In genomic region chr2:127791919-127792603, GRCm38 (mm10) we compare ENCODE assay signal across 8 mouse cellular contexts. TPM values are rescaled to one million over a fixed set of nuclear protein-coding genes. Genes with fewer than 3 reads are reported as not detected.
DNase-seq lines count a peak whose midpoint lies in the region; ATAC-seq and TF ChIP-seq lines count a peak whose summit lies in the region.

Gene Mtln (minus strand): TSS chr2:127792488.

- TF ChIP-seq POLR2A in MEL (IDR thresholded peaks at IDR 0.05; ENCODE audit: control insufficient read depth in 1 of 2, insufficient read depth in 1 of 2, low read depth in 1 of 2, low read length in 2 of 2, poor library complexity in 1 of 2): peak; percentile 77 to 95
- TF ChIP-seq POLR2A in cerebellum, adult 2 months (IDR thresholded peaks at IDR 0.05; ENCODE audit: borderline replicate concordance, insufficient read depth, low read length): peak; percentile 90; the same call in 1 of the 2 replicates

- H3K36me3 ChIP-seq in MEL (ENCODE audit: control insufficient read depth in 1 of 2, insufficient read depth in 2 of 2, low read length in 2 of 2): peaks cover 0 to 15% of the 10 kb centered on the region in 2 experiments; a peak in 2 of 4 replicates
- H3K36me3 ChIP-seq in forebrain, postnatal 0 days (ENCODE audit: insufficient read depth): no peaks in the 10 kb centered on the region
- H3K36me3 ChIP-seq in lung, embryonic 15.5 days: no peaks in the 10 kb centered on the region

- no peaks in the 10 kb centered on the region for H3K27me3 ChIP-seq in MEL (ENCODE audit: control insufficient read depth in 1 of 2, insufficient read depth in 2 of 2, low read length in 2 of 2)
- no peaks in the 10 kb centered on the region for H3K27me3 ChIP-seq in cerebellum, adult 2 months (ENCODE audit: control insufficient read depth, insufficient read depth, low read length)
- no peaks in the 10 kb centered on the region for H3K27me3 ChIP-seq in forebrain, postnatal 0 days (ENCODE audit: insufficient read depth, low read length)
- H3K27me3 ChIP-seq in lung, embryonic 15.5 days: no peaks in the 10 kb centered on the region

- peak within 1 kb of the TSS; percentile 78 for H3K9ac ChIP-seq in MEL (ENCODE audit: control insufficient read depth, low read depth, low read length, poor library complexity, severe bottlenecking)
- peak within 1 kb of the TSS; percentile 57 for H3K9ac ChIP-seq in forebrain, postnatal 0 days
- peak within 1 kb of the TSS; percentile 62 for H3K9ac ChIP-seq in lung, embryonic 15.5 days

- WGBS in cerebellum, adult 2 months: under 1% methylated on average over 37 of the region's 37 CpGs
- 3% methylated on average over 37 of the region's 37 CpGs for WGBS in forebrain, postnatal 0 days
- WGBS in lung, embryonic 15.5 days: under 1% methylated on average over 37 of the region's 37 CpGs

- no peaks in the 10 kb centered on the region for H3K9me3 ChIP-seq in MEL (replicated peaks; ENCODE audit: insufficient read depth, low read length)
- H3K9me3 ChIP-seq in forebrain, postnatal 0 days (ENCODE audit: low read length): no peaks in the 10 kb centered on the region
- no peaks in the 10 kb centered on the region for H3K9me3 ChIP-seq in lung, embryonic 15.5 days

- peaks cover 3 to 15% of the 10 kb centered on the region in 2 experiments for H3K4me1 ChIP-seq in MEL (ENCODE audit: control insufficient read depth in 1 of 2, insufficient read depth in 2 of 2, low read length in 2 of 2)
- H3K4me1 ChIP-seq in cerebellum, adult 2 months (ENCODE audit: control insufficient read depth, insufficient read depth, low read length): no peaks in the 10 kb centered on the region; the same call in 1 of the 2 replicates
- peaks cover 11% of the 10 kb centered on the region; the same call in 1 of the 2 replicates for H3K4me1 ChIP-seq in forebrain, postnatal 0 days (ENCODE audit: insufficient read depth)
- H3K4me1 ChIP-seq in lung, embryonic 15.5 days: peaks cover 20% of the 10 kb centered on the region

- H3K4me3 ChIP-seq in MEL (ENCODE audit: control insufficient read depth in 1 of 2, insufficient read depth in 1 of 2, low read depth in 2 of 2, low read length in 2 of 2): peak within 1 kb of the TSS; percentile 72 to 76
- H3K4me3 ChIP-seq in cerebellum, adult 2 months (replicated peaks; ENCODE audit: insufficient read depth, low read depth, low read length): peak within 1 kb of the TSS; percentile 84
- H3K4me3 ChIP-seq in forebrain, postnatal 0 days (ENCODE audit: low read depth, low read length): peak within 1 kb of the TSS; percentile 49
- peak within 1 kb of the TSS; percentile 76 for H3K4me3 ChIP-seq in lung, embryonic 15.5 days

- no peak for TF ChIP-seq CTCF in MEL (IDR thresholded peaks at IDR 0.05 in 2 of 3, conservative IDR thresholded peaks at IDR 0.05 in 1 of 3; ENCODE audit: control insufficient read depth in 1 of 3, insufficient read depth in 1 of 3, low read depth in 2 of 3, low read length in 3 of 3, poor library complexity in 1 of 3, severe bottlenecking in 1 of 3)
- TF ChIP-seq CTCF in cerebellum, adult 2 months (IDR thresholded peaks at IDR 0.05; ENCODE audit: borderline replicate concordance, insufficient read depth, low read depth, low read length): no peak
- TF ChIP-seq CTCF in forebrain, postnatal 0 days (IDR thresholded peaks at IDR 0.05; ENCODE audit: low read depth): no peak

- no peak for TF ChIP-seq RAD21 in MEL (IDR thresholded peaks at IDR 0.05; ENCODE audit: low read depth, low read length)

- peak; percentile 97 for ATAC-seq in forebrain, postnatal 0 days
- peak; percentile 96 for ATAC-seq in lung, embryonic 15.5 days (ENCODE audit: borderline replicate concordance, extremely low read depth, low FRiP score, low TSS enrichment)

- 0 out of 4 replicates have a peak, but pooled peaks of 1 of the 2 experiments have one; percentile 16 for TF ChIP-seq EP300 in MEL (IDR thresholded peaks at IDR 0.05; ENCODE audit: low read depth in 1 of 2, low read length in 2 of 2)

- peak within 1 kb of the TSS; percentile 86 for H3K27ac ChIP-seq in MEL (ENCODE audit: control insufficient read depth, low read depth, low read length)
- 0 out of 2 replicates have a peak within 1 kb of the TSS, but pooled peaks have one; percentile 8 for H3K27ac ChIP-seq in cerebellum, adult 2 months (ENCODE audit: insufficient read depth, low read length)
- H3K27ac ChIP-seq in forebrain, postnatal 0 days (ENCODE audit: low read depth, low read length): peak within 1 kb of the TSS; percentile 68
- H3K27ac ChIP-seq in lung, embryonic 15.5 days: peak within 1 kb of the TSS; percentile 89

- H3K79me2 ChIP-seq in MEL (ENCODE audit: control insufficient read depth, insufficient read depth, low read length, poor library complexity): peaks cover 18% of the 10 kb centered on the region

- H3K4me2 ChIP-seq in forebrain, postnatal 0 days (ENCODE audit: low read depth): peak within 1 kb of the TSS; percentile 64
- H3K4me2 ChIP-seq in lung, embryonic 15.5 days: peak within 1 kb of the TSS; percentile 55

- DNase-seq in MEL (ENCODE audit: low read depth, low spot score): peak; percentile 94
- peak; percentile 92 to 93 for DNase-seq in cerebellum, adult 2 months
- DNase-seq in forebrain, postnatal 0 days: peak; percentile 93
- DNase-seq in heart, postnatal 4 days: peak; percentile 86
- peak; percentile 86 to 89 for DNase-seq in layer of hippocampus, adult 8-10 months (ENCODE audit: low spot score in 2 of 2)
- peak; percentile 84 for DNase-seq in ovary, adult 18-20 months (ENCODE audit: low spot score)
- DNase-seq in thymus, postnatal 0 days (ENCODE audit: low spot score): peak; percentile 89

TF ChIP-seq in MEL, 35 proteins besides CTCF, POLR2A, EP300 and RAD21:
- TF ChIP-seq USF2 (IDR thresholded peaks at IDR 0.05; ENCODE audit: borderline replicate concordance in 1 of 2, insufficient read depth in 1 of 2, low read depth in 1 of 2, low read length in 2 of 2) (no peak), MYC (IDR thresholded peaks at IDR 0.05; ENCODE audit: low read depth, low read length) (peak; percentile 88), NELFE (IDR thresholded peaks at IDR 0.05; ENCODE audit: low read depth, low read length) (peak; percentile 90), MXI1 (IDR thresholded peaks at IDR 0.05; ENCODE audit: low read depth, low read length) (peak; percentile 87), SIN3A (IDR thresholded peaks at IDR 0.05; ENCODE audit: low read length) (peak; percentile 66), ZMIZ1 (IDR thresholded peaks at IDR 0.05; ENCODE audit: low read depth, low read length) (peak; percentile 72; the same call in 1 of the 2 replicates), TBP (IDR thresholded peaks at IDR 0.05; ENCODE audit: low read depth, low read length) (peak; percentile 89), SMC3 (IDR thresholded peaks at IDR 0.05; ENCODE audit: low read depth, low read length) (no peak), MAX (IDR thresholded peaks at IDR 0.05; ENCODE audit: low read length) (peak; percentile 71), NRF1 (IDR thresholded peaks at IDR 0.05; ENCODE audit: insufficient read depth, low read depth, low read length, poor library complexity, severe bottlenecking) (peak; percentile 86), UBTF (IDR thresholded peaks at IDR 0.05; ENCODE audit: borderline replicate concordance, insufficient read depth, low read depth, low read length) (no peak), POLR2AphosphoS5 (IDR thresholded peaks at IDR 0.05; ENCODE audit: borderline replicate concordance, low read depth, low read length) (peak; percentile 79; the same call in 1 of the 2 replicates), POLR2AphosphoS2 (IDR thresholded peaks at IDR 0.05; ENCODE audit: low read length) (peak; percentile 85), TCF12 (IDR thresholded peaks at IDR 0.05; ENCODE audit: low read depth, low read length) (peak; percentile 61; the same call in 1 of the 2 replicates), HCFC1 (IDR thresholded peaks at IDR 0.05; ENCODE audit: low read depth, low read length) (peak; percentile 76)

RNA-seq across cellular contexts. Expression of gene Mtln, which starts in this region (rescaled TPM):
- 37.5 and 44.2 TPM in 2 replicates for total RNA-seq in MEL (2012; rRNA removed)
- 10 to 100 TPM in 1 of 2 experiments, not detected in 1; 29.8 TPM for polyA plus RNA-seq in MEL (2012; ENCODE audit: insufficient read depth in 1 of 2, insufficient read length in 2 of 2, low read depth in 1 of 2, low replicate concordance in 2 of 2, missing spikeins in 1 of 2)
- polyA plus RNA-seq in cerebellum, adult 2 months (2012; rRNA removed): 104 and 106 TPM in 2 replicates
- total RNA-seq in forebrain, postnatal 0 days (2014; rRNA removed): 24.3 and 36.9 TPM in 2 replicates
- 49.9 and 63.3 TPM in 2 replicates for polyA plus RNA-seq in forebrain, postnatal 0 days (2015; fragmentation: Nextera tagmentation; extraction: Ambion mirVana)
- total RNA-seq in heart, postnatal 4 days (2021): 10 to 100 TPM; 30.3 to 30.5 TPM
- total RNA-seq in layer of hippocampus, adult 8-10 months (2022): 10 to 100 TPM; 36.7 to 53.4 (median 48.4) TPM
- 31.9 and 32.0 TPM in 2 replicates for polyA plus RNA-seq in lung, embryonic 15.5 days (2015; fragmentation: Nextera tagmentation; extraction: Ambion mirVana)
- polyA plus RNA-seq in thymus, postnatal 0 days (2015; fragmentation: Nextera tagmentation; extraction: Ambion mirVana): 54.4 and 57.5 TPM in 2 replicates

Comparison
In these comparisons a context has a peak if more than half of its experiments do, and no peak if none do; other contexts are left out.
1. Peak in every context shown above with its lines: DNase-seq, ATAC-seq, H3K4me3 ChIP-seq and H3K27ac ChIP-seq.
2. H3K27ac ChIP-seq: peak in every context shown above with its lines; median percentile 89 in lung, embryonic 15.5 days; 86 in MEL; 68 in forebrain, postnatal 0 days; 8 in cerebellum, adult 2 months.